ENCODE assay signal across 20 mouse cellular contexts in the genomic region with DNA sequence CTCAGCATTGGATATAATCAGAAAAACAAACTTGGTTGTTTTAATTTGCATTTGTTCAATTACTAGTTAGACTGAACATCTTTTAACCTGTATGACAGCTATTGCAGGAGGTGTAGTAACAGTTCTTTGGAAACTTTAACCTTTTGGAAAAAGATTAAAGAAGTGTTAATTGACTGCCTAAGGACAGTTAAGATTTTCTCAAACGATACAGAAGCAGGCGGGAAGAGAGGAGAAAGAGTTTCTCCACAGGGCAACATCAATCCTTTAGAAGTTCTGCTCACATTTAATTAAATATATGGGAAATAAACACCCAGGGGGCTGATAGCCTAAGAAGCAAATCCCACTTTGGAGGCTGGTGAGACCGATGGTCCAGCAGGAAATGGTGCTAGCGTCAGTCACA.
"Had no signal": no experiment of that assay in that cellular context is flagged by ENCODE, and none has a peak within 500 bp of the region (broad histone marks: within the 10 kb centered on the region; RNA-seq: fewer than 3 reads in every experiment).

No protein-coding gene starts in this region.

- H3K9ac ChIP-seq: liver, embryonic 14.5 days; lung, embryonic 14.5 days; midbrain, embryonic 12.5 days; neural tube, embryonic 13.5 days; neural tube, embryonic 15.5 days; stomach, embryonic 15.5 days had no signal

- H3K36me3 ChIP-seq: midbrain, embryonic 12.5 days; neural tube, embryonic 13.5 days; neural tube, embryonic 15.5 days; stomach, embryonic 15.5 days had no signal

- ATAC-seq: midbrain, embryonic 16.5 days had no signal

- H3K9me3 ChIP-seq: midbrain, embryonic 10.5 days; midbrain, embryonic 12.5 days; neural tube, embryonic 13.5 days; neural tube, embryonic 15.5 days; stomach, embryonic 15.5 days had no signal

- H3K27ac ChIP-seq: liver, embryonic 14.5 days; midbrain, embryonic 10.5 days; midbrain, embryonic 12.5 days; neural tube, embryonic 13.5 days; neural tube, embryonic 15.5 days; stomach, embryonic 15.5 days; stomach, postnatal 0 days had no signal

- DNase-seq: lung, adult 18-20 months; lung, embryonic 14.5 days; lung, postnatal 10 days; lung, postnatal 4 days; midbrain, embryonic 14.5 days; retina, postnatal 1 day; right cerebral cortex, adult 18-20 months; right cerebral cortex, postnatal 25 days; thymus, adult 2 months; thymus, postnatal 25 days; thymus, postnatal 4 days had no signal

- H3K4me3 ChIP-seq: midbrain, embryonic 10.5 days; midbrain, embryonic 12.5 days; myocyte; neural tube, embryonic 13.5 days; neural tube, embryonic 15.5 days; stomach, embryonic 15.5 days had no signal

- H3K4me2 ChIP-seq: lung, embryonic 14.5 days; midbrain, embryonic 12.5 days; neural tube, embryonic 13.5 days; neural tube, embryonic 15.5 days; stomach, embryonic 15.5 days had no signal

- H3K27me3 ChIP-seq: midbrain, embryonic 12.5 days; neural tube, embryonic 13.5 days; neural tube, embryonic 15.5 days; stomach, embryonic 15.5 days had no signal

- H3K4me1 ChIP-seq: midbrain, embryonic 10.5 days; midbrain, embryonic 12.5 days; neural tube, embryonic 13.5 days; stomach, embryonic 15.5 days had no signal
